Mouse (Mus musculus) frontal cortex, postnatal 10 days (tissue): ENCODE measurements around the gene Cass4.
A peak's percentile ranks its signal among the peaks of the same experiment; 100 is the strongest.

Experiments
- DNase-seq, 2 experiments: peaks; one replicate each; pipeline ENCODE4 v3.0.0; 2022; ENCODE audit warnings: low spot score in 2 of 2, mixed read lengths in 1 of 2

The Cass4 gene

DNA sequence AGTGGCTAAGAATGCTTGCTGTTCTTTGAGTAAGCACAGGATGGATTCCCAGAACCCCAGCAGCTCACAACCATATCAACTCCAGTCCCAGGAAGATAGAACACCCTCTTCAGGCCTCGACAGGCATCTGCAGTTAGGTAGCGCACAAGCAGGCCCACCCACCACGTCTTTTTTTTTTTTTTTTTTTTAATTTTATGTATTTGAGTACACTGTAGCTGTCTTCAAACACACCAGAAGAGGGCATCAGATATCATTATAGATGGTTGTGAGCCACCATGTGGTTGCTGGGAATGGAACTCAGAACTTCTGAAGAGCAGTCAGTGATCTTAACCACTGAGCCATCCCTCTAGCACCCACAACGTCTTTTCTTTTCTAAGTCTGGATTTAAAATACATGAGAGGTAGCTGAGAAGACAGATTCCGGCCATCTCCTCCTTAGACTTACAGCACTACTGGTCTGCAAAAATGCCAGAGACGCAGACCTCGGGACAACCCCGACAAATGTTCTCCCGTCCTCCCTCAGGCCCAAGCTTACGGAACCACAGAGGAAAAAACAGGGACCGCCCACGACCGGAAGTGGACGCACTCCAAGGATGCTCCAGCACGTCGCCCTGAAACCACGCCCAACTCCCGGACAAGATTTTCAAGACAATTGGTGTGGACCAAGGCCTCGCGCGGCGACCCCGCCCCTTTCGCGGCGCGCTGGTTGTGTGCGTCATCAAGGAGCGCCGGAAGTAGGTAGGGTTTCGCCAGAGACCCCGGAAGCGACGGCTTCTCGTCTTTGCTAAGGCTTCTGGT is 46.4 kb downstream of the Cass4 start, which contains the start of gene Rtf2:
Rtf2 (plus strand) TSS at position 714 of the 797 bp plus-strand sequence.
- peak; percentile 99 for DNase-seq

DNA sequence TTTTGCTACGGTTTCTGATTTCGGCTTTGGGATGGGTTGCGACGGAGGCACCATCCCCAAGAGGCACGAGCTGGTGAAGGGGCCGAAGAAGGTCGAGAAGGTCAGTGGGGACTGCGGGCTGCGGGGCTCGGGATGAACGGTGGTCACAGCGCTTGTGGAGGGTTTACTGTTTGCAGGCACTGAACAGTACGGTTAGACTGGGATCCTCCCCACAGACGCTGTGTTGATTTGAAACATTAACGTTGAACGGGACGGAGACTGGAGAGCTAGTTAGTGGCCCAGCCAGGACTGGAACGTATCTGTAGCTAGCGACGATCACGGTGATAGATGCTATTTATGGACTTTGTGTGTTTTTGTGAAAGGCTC is 47.0 kb downstream of the Cass4 start:
- DNase-seq: no peak

DNA sequence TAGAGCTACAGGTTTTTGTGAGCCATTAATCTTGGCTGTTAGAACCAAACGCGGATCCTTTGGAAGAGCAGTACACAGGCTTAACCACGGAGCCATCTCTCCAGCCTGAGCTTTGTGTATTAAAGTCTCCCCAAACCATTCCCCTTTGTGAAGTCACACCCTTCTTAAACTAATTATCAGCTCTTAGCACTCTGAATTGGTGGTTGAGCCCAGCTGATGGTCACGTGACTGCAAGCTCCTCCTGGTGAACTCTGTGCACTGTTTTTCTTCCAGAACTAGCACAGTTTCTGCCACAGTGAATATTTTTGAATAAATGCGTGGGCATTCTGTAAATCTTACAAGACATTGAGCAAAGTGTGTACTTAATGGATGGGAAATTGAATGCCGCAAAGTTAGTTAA is 47.6 kb downstream of the Cass4 start:
- DNase-seq: no peak

DNA sequence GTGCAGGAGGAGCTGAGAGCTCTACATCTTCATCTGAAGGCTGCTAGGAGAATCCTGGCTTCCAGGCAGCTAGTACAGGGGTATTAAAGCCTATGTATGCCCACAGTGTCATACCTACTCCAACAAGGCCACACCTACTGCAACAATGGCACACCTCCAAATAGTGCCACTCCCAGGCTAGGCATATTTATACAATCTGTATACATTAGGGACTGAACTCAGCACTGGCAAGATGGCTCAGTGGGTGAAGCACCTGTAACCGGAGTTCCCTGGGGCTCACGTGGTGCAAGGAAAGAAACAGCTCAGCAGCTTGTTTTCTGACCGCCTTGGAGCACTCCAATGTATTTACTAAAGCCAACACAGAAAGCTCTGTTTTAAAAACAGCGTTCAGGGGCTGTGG is 52.0 kb downstream of the Cass4 start:
- DNase-seq: no peak

DNA sequence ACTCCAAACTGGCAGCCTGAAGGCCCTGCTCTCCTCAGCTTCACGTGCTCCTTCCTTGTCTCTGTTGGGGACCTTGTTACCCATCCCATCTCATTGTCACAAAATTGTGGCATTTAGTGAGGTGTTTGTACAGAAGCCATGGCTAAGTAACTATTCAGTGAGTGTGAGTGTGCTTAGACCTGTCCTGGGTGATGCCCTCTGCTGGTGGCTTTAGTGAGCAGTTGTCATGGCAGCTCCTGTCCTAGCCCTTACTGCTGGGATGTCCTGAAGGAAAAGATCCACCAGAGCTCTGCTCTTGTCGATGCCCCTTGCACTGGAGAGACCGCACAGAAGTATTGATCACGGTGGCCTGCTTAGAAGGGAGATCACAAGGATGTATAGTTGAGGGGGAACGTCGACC is 53.7 kb downstream of the Cass4 start:
- no peak for DNase-seq

DNA sequence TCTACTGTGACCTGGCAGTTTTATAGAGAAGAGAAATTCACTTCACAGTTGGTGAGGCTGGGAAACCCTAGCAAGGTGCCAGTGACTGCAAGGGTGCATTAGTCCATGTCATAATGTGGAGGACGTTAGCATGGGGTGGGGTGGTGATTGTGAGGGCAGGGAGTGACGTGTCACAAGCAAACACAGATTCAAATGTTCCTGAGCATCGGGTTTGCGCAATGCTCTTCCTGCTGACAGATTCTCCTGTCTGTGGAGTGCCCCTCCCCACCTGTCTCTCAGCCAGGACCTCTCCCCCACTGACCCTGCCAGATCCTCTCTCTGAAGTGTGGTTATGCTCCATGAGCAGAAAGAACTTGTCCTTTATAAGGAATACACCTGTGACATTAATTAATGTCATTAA is 54.7 kb downstream of the Cass4 start:
- no peak for DNase-seq

DNA sequence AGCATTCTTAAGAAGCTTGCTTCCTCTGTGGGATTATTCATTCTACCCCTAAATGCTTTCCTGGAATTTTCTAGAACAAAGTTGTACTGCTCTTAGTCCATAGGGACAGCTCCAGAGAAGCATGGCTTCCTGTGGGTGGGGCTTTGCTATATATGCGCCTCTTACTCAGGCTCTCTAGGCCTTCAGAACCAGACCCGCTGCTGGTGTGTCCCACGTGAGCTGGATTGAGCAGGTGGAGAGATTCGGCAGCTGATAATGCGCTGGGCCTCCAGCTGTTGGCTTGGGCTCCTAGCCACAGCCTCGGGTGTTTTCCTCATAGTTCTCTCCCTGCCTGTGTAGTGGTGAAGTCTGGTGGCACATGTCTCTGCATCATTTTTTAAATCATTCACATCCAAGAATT is 57.0 kb downstream of the Cass4 start:
- DNase-seq: no peak

DNA sequence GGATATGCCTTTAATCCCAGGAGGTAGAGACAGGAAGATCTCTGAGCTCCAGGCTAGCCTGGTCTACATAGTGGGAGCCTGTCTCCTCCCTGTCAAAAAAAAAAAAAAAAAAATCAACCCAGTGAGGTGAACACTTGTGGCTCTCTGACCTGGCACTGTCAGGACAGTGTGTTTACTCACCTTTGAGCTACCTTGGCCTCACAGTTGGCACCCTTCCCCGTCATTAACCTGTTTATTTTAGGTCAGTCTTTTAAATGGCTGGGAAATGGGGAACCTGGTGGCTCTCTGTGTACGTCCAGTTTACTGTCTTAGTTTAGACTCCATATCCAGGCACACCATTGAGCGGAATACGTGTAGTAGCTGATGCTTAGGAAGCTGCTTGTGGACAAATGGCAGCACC is 58.4 kb downstream of the Cass4 start:
- DNase-seq: no peak

DNA sequence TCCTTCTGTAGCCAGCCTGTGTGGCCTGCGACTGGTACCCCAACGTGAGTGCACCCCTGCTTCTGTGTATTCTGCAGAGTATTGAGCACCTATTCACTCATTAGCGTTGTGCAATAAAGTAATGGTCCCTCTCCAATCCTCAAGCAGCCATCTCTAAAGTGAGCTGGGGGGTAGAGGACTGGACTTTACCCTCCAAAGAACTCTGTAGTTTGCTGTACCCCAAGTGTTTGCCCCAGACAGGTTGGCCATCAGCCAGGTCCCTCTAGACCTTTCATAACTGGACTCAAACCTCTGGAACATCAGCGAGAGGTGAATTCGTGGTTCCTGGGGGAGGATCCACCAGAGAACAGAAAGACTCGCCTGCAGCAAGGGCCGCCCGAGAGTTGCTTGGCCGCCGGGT is 58.9 kb downstream of the Cass4 start:
- DNase-seq: no peak

DNA sequence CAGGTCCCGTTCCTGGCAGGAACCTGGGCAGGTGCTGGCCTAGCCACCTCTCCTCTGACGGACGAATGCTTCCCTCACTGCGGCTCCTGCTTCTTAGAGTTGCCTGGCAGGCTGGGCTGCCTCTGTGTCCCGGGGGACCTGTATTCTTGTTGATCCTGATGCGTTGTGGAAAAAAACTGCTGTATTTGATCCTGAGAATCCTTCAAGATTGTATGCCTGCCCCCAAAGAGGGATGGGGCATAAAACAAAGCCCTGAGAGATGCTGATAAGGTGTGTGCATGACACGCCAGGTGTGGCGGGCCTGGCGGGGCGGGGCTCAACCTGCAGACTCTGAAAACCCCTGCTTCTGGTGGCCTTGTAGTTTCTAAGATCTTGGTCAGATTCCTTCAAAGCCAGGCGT is 64.9 kb downstream of the Cass4 start, which contains the start of gene Gcnt7:
Gcnt7 (minus strand) TSS at position 101 of the 400 bp plus-strand sequence.
- no peak for DNase-seq

DNA sequence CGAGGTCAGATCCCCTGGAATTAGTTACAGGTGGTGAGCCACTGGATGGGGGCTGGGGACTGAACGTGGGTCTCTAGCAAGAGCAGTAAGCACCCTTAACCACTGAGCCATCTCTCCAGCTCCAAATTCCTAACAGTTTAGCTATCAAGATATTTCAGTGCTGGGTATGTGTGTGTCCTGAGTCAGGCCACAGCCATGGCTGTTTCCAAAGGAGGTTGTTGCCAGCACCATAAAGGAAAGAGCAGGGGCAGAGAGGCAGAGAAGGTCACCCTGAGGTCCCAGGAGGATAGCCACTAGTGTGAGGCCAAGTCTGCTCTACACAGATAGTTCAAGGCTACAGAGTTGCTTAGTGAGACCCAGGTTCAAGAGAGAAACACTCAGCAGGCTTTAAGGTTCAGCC is 67.1 kb downstream of the Cass4 start:
- no peak for DNase-seq

DNA sequence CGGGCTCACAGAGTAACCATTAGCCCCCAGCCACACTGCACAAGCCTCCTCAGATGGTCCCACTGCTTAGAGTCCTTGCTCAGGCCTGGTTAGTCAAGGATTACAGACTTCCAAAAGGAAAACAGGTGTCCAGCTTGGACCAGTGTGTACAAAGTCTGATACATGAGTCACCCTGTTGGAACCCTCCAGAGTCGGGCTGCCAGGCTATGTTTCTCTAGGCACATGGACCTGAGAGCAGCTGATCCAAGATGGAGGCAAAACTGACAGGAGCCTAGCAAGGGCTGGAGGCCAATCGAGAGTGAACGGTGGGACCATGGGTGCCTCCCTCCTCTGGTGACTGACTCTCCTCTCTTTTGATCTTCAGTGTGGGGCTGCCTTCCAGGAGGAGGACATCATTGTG is 69.2 kb downstream of the Cass4 start:
- no peak for DNase-seq

DNA sequence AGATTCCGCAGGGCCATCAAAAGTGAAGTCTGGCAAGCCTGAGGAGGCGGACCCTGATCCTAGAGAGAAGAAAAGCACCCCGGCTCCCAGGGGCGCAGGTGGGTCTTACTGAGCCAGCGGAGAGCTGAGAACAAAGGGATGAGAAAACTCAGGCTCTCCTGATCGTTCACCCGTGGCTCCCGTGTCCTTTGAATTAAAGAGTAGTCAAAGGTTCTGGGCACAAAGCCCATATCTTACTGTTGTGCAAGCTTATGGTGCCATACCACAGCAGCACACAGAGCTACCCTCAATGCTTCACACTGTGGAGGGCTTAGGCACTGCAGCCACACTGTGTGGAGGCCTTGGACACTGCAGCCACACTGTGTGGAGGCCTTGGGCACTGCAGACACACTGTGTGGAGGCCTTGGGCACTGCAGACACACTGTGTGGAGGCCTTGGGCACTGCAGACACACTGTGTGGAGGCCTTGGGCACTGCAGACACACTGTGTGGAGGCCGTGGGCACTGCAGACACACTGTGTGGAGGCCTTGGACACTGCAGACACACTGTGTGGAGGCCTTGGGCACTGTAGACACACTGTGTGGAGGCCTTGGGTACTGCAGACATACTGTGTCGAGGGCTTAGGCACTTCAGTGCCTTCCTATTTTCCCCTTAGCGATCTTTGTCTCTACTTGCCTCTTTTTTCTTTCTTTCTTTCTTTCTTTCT is 73.0 kb downstream of the Cass4 start:
- no peak for DNase-seq

DNA sequence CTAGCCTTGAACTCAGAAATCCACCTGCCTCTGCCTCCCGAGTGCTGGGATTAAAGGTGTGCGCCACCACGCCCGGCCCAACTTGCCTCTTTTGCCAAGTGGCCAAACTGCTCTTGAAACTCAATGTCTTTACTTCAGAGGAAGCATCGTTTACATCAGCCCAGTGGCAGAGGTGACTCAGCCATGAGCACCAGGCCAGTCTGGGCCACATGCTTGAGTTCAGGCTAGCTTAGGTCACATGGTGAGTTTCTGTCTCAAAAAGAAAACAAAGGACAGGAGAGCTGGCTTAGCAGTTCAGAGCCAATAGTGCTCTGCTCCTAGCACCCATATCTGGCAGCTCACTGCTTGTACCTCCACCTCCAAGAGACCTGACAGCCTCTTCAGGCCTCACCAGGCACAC is 73.6 kb downstream of the Cass4 start:
- DNase-seq: no peak

DNA sequence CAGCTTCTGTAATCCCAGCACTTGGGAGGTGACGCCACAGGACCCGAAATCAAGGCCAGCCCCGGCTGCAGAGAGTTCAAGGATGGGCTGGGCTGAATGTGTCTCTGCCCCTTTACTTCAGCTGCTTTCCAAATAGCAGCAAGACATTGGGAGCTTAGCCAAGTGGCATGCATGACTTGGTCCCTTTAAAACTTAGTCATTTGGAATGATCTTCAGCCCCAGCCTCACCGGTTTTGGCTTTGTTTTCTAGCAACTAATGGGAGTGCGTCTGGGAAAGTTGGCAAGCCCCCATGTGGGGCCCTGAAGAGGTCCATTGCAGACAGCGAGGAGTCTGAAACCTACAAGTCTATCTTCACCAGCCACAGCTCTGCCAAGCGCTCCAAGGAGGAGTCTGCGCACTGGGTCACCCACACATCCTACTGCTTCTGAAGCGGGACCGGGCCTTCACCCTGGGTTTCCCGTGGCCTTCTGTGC is 74.8 kb downstream of the Cass4 start:
- no peak for DNase-seq

DNA sequence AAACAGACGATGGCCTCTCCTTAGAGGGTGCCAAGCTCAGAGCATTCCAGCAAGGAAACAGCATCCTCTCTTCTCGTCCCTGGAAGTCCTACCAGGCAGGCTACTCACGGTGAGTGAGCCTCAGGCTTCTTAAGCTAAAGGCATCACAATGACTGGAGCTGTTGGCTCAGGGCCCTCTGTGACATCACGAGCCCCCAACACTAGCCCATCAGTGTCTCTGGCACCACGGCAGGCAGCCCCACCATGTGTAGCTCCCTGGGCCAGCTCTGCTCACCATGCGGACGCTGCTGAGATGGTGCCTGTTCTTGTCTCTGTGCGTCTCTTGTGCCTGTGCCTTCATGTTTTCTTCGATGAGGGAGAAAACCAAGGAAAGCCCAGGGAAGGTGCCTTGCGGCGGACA is 78.7 kb downstream of the Cass4 start, which contains the start of gene Fam209:
Fam209 (plus strand) TSS at position 203 of the 400 bp plus-strand sequence.
- DNase-seq: no peak

DNA sequence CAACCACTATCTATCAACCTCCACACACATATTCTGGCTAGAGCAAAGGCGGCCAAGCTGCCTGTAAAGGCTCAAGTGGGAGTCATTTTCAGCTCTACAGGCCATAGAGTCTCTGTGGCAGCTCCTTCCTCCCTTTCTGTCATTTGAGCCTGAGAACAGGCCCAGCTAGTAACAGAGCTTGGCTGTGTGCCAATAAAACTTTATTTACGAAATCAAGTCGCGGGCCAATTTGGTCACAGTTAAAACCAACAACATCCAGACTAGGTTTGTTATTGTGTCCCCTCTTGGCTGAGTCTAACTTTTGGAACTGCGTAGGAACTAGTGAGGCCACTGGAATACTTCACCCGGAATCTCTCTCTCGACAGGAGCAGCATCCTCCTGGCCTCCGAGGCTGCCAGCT is 80.0 kb downstream of the Cass4 start:
- DNase-seq: no peak

DNA sequence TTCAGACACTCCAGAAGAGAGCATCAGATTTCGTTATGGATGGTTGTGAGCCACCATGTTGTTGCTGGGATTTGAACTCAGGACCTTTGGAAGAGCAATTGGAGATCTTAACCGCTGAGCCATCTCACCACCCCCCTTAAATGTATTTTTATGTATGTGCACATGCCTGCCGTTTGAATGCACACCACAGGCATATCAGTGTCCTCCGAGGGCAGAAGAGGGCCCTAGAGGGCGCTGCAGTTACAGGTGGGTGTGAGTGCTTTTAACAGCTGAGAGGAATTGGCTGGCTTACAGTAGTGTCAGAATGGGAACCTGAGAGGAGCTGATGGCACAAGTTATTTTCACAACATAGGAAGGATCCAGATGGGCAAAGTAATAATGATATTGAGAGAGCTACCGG is 81.4 kb downstream of the Cass4 start:
- DNase-seq: no peak

DNA sequence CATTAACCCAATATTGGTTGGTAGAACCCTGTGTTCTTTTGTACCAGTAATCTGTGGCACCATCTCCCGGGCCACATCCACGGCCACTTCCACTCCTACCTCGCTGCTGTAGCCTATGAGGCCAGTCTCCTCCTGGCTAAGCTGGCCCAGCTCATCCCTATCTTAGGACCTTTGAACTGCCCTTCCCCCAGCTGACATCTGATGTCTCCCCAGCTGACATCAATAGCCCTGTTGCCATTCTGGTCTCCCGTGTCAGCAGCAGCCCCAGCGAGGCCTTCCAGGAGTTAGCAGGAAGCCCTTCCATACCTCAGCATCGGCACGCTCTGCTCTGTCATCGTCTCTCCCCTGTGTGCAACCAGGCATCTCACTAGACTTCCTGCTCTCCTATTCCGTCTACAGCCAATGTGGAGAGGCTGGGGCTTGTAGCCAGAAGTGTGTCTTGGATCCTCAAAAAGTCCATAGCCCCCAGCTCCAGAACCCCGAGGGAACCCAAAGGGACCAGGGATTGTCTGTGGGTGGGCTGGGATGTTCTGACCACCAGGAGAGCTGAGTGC is 83.2 kb downstream of the Cass4 start:
- DNase-seq: no peak

DNA sequence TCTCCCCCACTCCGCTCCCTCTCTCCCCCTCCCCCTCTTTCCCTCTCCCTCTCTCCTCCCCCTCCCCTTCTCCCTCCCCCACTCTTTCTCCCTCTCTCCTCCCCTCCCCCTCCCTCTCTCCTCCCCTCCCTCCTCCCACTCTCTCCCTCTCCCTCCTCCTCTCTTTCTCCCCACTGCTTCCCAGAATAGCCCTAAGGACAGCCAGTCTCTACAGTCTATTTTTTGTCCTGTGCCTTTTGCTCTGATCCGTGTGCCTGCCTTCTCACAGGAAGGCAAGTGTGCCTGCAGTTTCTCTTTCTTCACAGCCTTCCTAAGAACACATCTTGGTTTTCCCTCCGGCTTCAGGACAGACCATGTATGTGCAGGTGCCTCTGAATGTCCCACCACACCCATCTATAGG is 83.8 kb downstream of the Cass4 start:
- DNase-seq: no peak

DNA sequence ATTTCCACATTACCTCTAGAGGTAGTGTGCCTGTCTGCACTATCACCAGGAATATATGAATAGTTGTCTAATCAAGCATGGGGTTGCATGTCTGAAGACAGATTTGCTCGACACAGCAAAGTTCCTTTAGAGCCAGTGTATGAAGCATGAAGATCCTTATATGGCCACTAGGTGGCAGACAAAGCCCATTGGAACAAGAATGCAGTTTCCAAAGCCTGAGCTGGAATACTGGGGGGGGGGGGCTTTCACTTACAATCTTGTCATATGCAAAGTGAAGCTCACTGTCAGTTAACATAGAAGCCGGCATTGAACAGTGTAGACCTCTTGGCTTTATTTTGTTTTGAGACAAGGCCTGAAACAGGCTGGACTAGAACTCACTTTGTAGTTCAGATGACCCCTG is 84.3 kb downstream of the Cass4 start:
- DNase-seq: peak in 1 of 2 experiments; percentile 40

DNA sequence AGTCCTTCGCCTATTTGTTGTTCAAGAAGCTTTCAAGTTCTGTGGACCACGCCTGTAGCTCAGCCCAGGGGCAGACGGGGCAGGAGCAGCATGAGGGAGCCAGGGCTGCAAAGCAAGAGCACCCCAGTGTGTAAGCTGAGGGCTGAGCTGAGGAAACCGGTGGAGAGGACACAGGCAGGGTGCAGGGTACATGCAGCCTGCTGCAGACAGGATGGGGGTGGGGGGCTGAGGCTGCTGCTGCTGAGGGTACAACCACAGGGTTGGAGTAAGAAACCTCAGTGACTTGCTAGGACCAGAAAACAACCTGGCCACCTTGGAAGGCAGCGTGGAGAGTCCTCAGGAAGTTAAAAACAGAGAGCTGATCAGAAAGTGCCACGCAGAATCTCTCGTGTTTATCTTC is 86.7 kb downstream of the Cass4 start:
- no peak for DNase-seq
